Mouse (Mus musculus) hematopoietic stem cell, adult 5-6 weeks (primary cell): ENCODE measurements around the gene Rgs6. TPM values are rescaled to one million over a fixed set of nuclear protein-coding genes. Genes with fewer than 3 reads are reported as not detected.

ENCODE experiments used
- ATAC-seq, 2 experiments: fragments of 125-278 bp in 1 of 2; replicated peaks in 1 of 2; 2 replicates each; pipeline ENCODE4 v1.8.0; 2016 to 2017; ENCODE audit warnings: inconsistent platforms in 2 of 2, mild to moderate bottlenecking in 2 of 2, moderate number of reproducible peaks in 2 of 2, low read depth in 1 of 2, moderate TSS enrichment in 1 of 2; ENCODE audit not compliant: low FRiP score in 2 of 2, poor library complexity in 2 of 2, severe bottlenecking in 2 of 2, insufficient read depth in 1 of 2, low TSS enrichment in 1 of 2
- total RNA-seq: library from RNA; stranded (forward); fragments of 172-1452, 232-1000 nt; gene quantifications from 2 replicates; pipeline ENCODE4 v1.2.3, GENCODE M21; 2017

The Rgs6 gene
- total RNA-seq, 1 experiment from 2014 or later = not detected

DNA sequence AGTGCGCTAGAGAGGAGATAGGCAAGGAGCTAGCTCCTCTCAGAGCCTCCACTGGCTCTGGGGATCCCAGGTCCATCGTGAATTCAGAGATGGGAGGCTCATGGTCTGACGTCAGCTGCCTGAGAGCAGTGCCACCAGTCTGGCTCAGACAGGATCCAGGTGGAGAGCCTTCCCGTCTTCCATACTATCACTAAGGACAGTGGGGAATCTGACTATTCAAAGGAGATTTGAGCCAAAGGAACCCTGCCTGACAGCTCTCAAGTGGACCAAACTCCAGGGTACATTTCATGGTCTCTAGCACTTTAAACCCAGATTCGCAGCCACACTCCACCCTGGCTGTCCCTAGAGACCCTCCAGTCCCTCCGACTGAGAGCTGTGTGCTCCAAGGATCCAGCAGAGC is 618.8 kb downstream of the Rgs6 start:
- no peak for ATAC-seq

DNA sequence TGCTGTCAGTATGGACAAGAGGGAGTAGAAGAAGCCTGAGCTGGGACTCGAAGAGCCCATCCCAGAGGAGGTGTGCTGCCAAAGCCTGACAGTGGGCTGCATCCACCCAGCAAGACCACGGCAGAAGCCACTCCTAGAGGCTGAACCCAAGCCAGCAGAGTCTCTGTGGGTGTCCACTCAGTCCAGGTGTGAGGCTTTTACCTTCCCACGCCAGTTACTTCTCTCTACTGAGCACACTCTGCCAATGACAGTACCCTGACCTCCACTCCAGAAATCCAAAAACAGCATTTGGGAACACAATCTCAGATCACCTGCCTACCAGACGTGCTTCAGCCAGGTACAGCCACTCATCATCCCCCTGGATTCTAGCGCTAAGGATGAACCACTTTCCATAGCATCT is 619.4 kb downstream of the Rgs6 start:
- ATAC-seq = no peak

DNA sequence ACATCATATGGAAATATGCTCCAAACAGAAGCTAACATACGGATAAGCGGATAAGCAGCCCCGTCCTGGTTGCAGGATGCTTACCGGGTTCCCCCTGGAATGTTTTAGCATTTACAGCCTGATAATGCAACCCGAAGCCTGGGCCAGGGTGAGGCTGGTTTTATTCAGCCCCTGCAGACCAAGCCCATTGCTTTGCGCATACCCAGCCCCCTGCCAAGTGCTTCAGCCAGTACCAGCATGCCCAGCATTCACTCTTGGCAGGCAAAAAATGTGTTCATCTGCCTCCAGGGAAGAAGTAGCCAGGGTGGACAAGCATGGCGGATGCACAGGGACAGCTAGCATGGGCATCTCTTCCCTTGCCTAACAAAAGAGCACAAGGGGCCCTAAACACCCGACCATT is 619.9 kb downstream of the Rgs6 start:
- ATAC-seq = no peak

DNA sequence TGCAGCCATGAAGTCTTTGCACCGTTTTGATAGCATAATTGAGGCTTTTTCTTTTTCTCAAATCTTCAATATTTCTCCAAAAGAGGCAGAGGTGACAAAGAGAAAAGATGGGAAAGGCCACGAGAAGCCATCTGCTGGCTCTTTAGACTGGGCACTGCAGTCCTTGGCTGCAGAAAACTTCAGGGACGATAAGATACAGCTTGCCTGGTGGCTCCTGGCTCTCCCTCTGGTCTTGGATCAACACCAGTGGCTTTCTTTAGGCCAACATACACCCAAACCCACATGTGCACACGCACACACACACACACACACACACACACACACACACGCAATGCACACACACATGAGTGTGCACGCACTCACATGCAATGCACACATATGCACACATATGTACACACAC is 620.7 kb downstream of the Rgs6 start:
- ATAC-seq = no peak

DNA sequence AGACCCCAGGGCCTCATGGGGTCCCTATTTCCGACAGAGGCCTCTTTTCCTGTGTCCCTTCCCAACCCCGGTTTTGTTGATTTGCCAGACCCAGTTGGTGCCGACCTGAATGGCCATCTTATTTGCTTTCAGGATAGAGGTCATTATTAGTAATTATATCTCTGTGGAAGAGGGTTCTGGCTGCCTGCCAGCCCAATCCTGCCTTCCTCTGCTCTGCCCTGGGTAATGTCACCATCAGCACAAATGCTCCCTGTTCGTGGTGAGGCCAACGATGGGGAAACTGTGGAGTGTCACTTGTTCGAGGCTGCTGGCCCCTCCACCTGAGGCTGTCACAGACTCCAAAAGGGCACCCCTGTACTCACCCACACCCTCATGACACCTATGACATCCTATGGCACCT is 621.4 kb downstream of the Rgs6 start:
- no peak for ATAC-seq

DNA sequence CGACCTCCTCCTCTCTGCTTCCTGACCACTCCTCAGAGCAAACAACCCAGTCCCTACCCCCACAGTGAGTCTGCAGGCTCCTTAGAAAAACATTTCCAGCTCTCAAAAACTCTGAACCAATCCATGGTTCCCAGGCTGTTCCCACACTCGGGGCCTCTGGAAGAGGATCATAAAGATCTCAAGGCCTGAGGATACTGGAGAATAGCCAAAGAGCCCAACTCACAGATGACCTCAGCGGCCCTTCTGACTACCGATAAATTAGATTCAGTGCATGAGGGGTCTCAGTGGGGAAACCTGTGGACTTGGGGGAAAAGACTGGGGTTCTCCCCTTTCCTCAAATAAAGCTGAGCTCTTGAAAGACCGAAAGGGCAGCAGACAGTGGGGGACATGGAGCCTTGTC is 622.2 kb downstream of the Rgs6 start:
- ATAC-seq = no peak

DNA sequence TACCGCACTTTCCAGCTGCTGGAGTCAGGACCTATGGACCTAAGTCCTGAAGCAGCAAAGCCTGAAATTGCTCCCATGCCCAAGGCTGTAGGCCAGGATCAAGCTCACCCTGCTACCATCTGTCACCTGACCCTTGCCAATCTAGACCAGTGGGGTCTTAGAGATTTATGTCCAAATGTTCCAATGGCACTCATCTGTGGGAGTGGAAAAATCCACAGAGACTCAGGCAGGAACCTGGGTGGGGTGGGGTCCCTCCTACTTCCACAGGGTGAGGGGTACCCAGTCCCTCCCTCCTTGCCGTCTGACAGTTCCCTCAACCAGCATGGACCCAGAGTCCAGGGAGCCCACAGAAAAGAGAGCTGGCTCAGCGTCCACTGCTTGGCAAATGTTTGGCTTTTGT is 622.6 kb downstream of the Rgs6 start:
- no peak for ATAC-seq

DNA sequence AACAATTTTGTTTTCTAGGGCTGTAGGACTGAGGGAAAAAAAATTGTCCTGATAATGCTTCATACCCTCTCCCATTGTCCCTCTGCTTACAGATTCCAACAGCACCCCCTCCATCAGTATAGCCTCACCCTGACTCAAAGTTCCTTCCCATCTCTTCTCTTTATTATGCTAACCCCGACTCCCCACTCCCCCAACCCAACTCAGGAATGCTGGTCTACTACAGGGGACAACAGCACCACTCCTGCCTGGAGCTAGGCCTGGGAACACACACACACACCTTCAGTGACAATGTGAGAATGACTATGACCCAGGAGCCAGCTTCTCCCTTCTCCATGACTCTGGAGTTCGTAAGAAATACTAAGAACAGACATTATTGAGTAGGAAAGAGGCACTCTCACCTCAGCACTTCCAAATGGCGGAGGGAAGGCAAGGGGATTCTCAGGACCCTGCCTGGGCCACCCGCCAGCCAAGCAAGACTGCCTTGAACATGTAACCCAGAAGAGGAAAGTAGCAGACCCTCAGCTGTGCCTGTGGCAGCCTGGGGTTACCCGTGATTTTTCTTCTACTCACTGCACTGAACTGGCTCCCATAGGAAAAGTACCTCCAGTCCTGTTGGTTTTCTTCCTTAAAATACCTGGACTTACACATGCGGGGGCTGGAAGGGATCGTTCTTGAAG is 623.2 kb downstream of the Rgs6 start:
- ATAC-seq = no peak
